Mouse (Mus musculus) adrenal gland, postnatal 36 days (tissue): ENCODE data around the gene Hsd17b1. TPM values are rescaled to one million over a fixed set of nuclear protein-coding genes. Genes with fewer than 3 reads are reported as not detected.

Source experiments
- DNase-seq, 2 experiments: peaks; one replicate each; pipeline ENCODE4 v3.0.0; 2021; ENCODE audit warnings: mixed read lengths in 1 of 2
- microRNA-seq: library from miRNA; unstranded; fragments of <30 nt; microRNA quantifications from one replicate; pipeline ENCODE4 v1.2.0, GENCODE M21; 2021
- total RNA-seq, 2 experiments: library from RNA; stranded (reverse); gene quantifications; 2 replicates each; pipeline ENCODE4 v1.2.3; 2021

Hsd17b1 gene
- total RNA-seq, 2 experiments from 2014 or later, result 1.5 to 3.3 TPM

- DNase-seq, result peak; percentile 43 to 52
These were observed 50.9 kb downstream of the Hsd17b1 start for GRCm38 (mm10) chr11:101128996-101129577.

Small RNA genes within 50 kb of the gene (microRNA-seq; reads per million reads assigned to microRNA genes)
- gene Mir6928, result not detected

Other genes with a start within 250 kb of the Hsd17b1 start
- 100 to 1,000 TPM in 1 of 2 experiments, 10 to 100 TPM in 1; 58.3 to 111 TPM for gene Stat5b, start 227.7 kb upstream of the Hsd17b1 start, total RNA-seq
- gene Stat5a, start 219.1 kb upstream of the Hsd17b1 start, total RNA-seq, result 10 to 100 TPM; 26.3 to 39.8 TPM
- gene Stat3, start 138.9 kb upstream of the Hsd17b1 start, total RNA-seq, result 100 to 1,000 TPM in 1 of 2 experiments, 10 to 100 TPM in 1; 74.2 to 109 TPM
- 100 to 1,000 TPM; 307 to 340 TPM for gene Cavin1, start 107.5 kb upstream of the Hsd17b1 start, total RNA-seq
- 100 to 1,000 TPM; 122 to 148 TPM for gene Atp6v0a1, start 69.0 kb upstream of the Hsd17b1 start, total RNA-seq
- gene Naglu, start 8.4 kb upstream of the Hsd17b1 start, total RNA-seq, result 10 to 100 TPM; 36.3 to 47.0 TPM
- gene Coasy, start 4.2 kb downstream of the Hsd17b1 start, total RNA-seq, result 100 to 1,000 TPM in 1 of 2 experiments, 10 to 100 TPM in 1; 71.3 to 111 TPM
- gene Mlx, start 8.9 kb downstream of the Hsd17b1 start, total RNA-seq, result 10 to 100 TPM; 50.1 to 63.1 TPM
- 1 to 10 TPM; 5.8 to 6.6 TPM for gene Psmc3ip, start 17.0 kb downstream of the Hsd17b1 start, total RNA-seq
- 10 to 100 TPM; 53.2 to 57.2 TPM for gene Retreg3, start 41.5 kb downstream of the Hsd17b1 start, total RNA-seq
- 10 to 100 TPM; 41.3 to 42.7 TPM for gene Tubg1, start 41.5 kb downstream of the Hsd17b1 start, total RNA-seq
- gene Tubg2, start 77.5 kb downstream of the Hsd17b1 start, total RNA-seq, result 1 to 10 TPM; 5.9 to 7.0 TPM
- gene Cntnap1, start 92.1 kb downstream of the Hsd17b1 start, total RNA-seq, result 1 to 10 TPM; 4.6 to 4.9 TPM
- 10 to 100 TPM; 21.5 to 30.0 TPM for gene Plekhh3, start 92.9 kb downstream of the Hsd17b1 start, total RNA-seq
- gene Ccr10, start 97.0 kb downstream of the Hsd17b1 start, total RNA-seq, result under 1 TPM in 1 of 2 experiments, not detected in 1; 0.43 TPM
- 10 to 100 TPM; 30.0 to 37.7 TPM for gene Ezh1, start 148.1 kb downstream of the Hsd17b1 start, total RNA-seq
- 10 to 100 TPM; 39.5 to 61.8 TPM for gene Ramp2, start 167.6 kb downstream of the Hsd17b1 start, total RNA-seq
- 100 to 1,000 TPM in 1 of 2 experiments, 10 to 100 TPM in 1; 90.6 to 121 TPM for gene Vps25, start 175.3 kb downstream of the Hsd17b1 start, total RNA-seq
- 1 to 10 TPM; 1.5 to 2.5 TPM for gene Wnk4, start 182.2 kb downstream of the Hsd17b1 start, total RNA-seq
- under 1 TPM; 0.23 to 0.26 TPM for gene Cntd1, start 200.6 kb downstream of the Hsd17b1 start, total RNA-seq
- 10 to 100 TPM; 69.2 to 75.4 TPM for gene Coa3, start 200.7 kb downstream of the Hsd17b1 start, total RNA-seq
- gene Becn1, start 223.9 kb downstream of the Hsd17b1 start, total RNA-seq, result 100 to 1,000 TPM; 150 to 159 TPM
- 100 to 1,000 TPM; 122 to 145 TPM for gene Psme3, start 237.8 kb downstream of the Hsd17b1 start, total RNA-seq
- 1 to 10 TPM; 4.6 to 7.1 TPM for gene Aoc2, start 246.7 kb downstream of the Hsd17b1 start, total RNA-seq